Comparison of ENCODE assay signal across 19 mouse cellular contexts in genomic region chr7:132199686-132200085, GRCm38 (mm10). TPM values are rescaled to one million over a fixed set of nuclear protein-coding genes. Genes with fewer than 3 reads are reported as not detected.
DNase-seq lines count a peak whose midpoint lies in the region; ATAC-seq lines count a peak whose summit lies in the region.
"Had no signal": no experiment of that assay in that cellular context is flagged by ENCODE, and none has a peak within 500 bp of the region (broad histone marks: within the 10 kb centered on the region; RNA-seq: fewer than 3 reads in every experiment).

No protein-coding gene starts in this region.

- H3K4me3 ChIP-seq in midbrain, embryonic 10.5 days, result no peak overlapping the region
- H3K4me3 ChIP-seq in midbrain, embryonic 14.5 days (replicated peaks; ENCODE audit: low read depth, low read length), result no peak overlapping the region
- H3K4me3 ChIP-seq: embryonic facial prominence, embryonic 10.5 days; embryonic facial prominence, embryonic 12.5 days; forebrain, embryonic 13.5 days; forebrain, embryonic 15.5 days had no signal

- H3K9ac ChIP-seq in midbrain, embryonic 14.5 days (replicated peaks; ENCODE audit: low read length), result no peak overlapping the region
- H3K9ac ChIP-seq: embryonic facial prominence, embryonic 12.5 days; forebrain, embryonic 13.5 days; forebrain, embryonic 15.5 days; forebrain, postnatal 0 days had no signal

- H3K27me3 ChIP-seq in midbrain, embryonic 10.5 days (ENCODE audit: low read depth, poor library complexity, severe bottlenecking), result no peaks in the 10 kb centered on the region
- H3K27me3 ChIP-seq in midbrain, embryonic 14.5 days (ENCODE audit: control insufficient read depth, insufficient read depth, low read length), result no peaks in the 10 kb centered on the region
- H3K27me3 ChIP-seq: embryonic facial prominence, embryonic 12.5 days; forebrain, embryonic 13.5 days; forebrain, embryonic 15.5 days had no signal

- no peak for ATAC-seq in midbrain, embryonic 14.5 days (ENCODE audit: low FRiP score, low TSS enrichment)
- ATAC-seq: forebrain, embryonic 13.5 days; forebrain, embryonic 15.5 days; forebrain, postnatal 0 days had no signal

- no peaks in the 10 kb centered on the region for H3K36me3 ChIP-seq in midbrain, embryonic 10.5 days
- H3K36me3 ChIP-seq in midbrain, embryonic 14.5 days (ENCODE audit: control insufficient read depth, insufficient read depth, low read length), result no peaks in the 10 kb centered on the region
- H3K36me3 ChIP-seq: embryonic facial prominence, embryonic 10.5 days; embryonic facial prominence, embryonic 12.5 days; forebrain, embryonic 15.5 days had no signal

- 41% methylated on average over 6 of the region's 6 CpGs for WGBS in midbrain, embryonic 10.5 days
- WGBS in midbrain, embryonic 14.5 days, result 22% methylated on average over 6 of the region's 6 CpGs

- H3K27ac ChIP-seq in midbrain, embryonic 10.5 days (replicated peaks), result peak overlapping the region; percentile 23
- H3K27ac ChIP-seq in midbrain, embryonic 14.5 days (replicated peaks; ENCODE audit: low read depth, low read length), result no peak overlapping the region
- H3K27ac ChIP-seq: embryonic facial prominence, embryonic 10.5 days; embryonic facial prominence, embryonic 12.5 days; forebrain, embryonic 13.5 days; forebrain, embryonic 15.5 days had no signal

- H3K4me2 ChIP-seq in midbrain, embryonic 14.5 days (ENCODE audit: low read length), result no peak overlapping the region
- H3K4me2 ChIP-seq: embryonic facial prominence, embryonic 12.5 days; forebrain, embryonic 13.5 days; forebrain, embryonic 15.5 days had no signal

- peak; percentile 53 for DNase-seq in adrenal gland, adult 2 months
- DNase-seq in adrenal gland, postnatal 4 days (ENCODE audit: low spot score in 2 of 2), result no peak
- DNase-seq in midbrain, embryonic 10.5 days (ENCODE audit: low spot score), result no peak
- no peak for DNase-seq in midbrain, embryonic 14.5 days
- DNase-seq in adrenal gland, postnatal 10 days, result peak; percentile 9
- DNase-seq in adrenal gland, postnatal 36 days, result peak; percentile 23 to 26
- no peak for DNase-seq in cerebellum, postnatal 10 days
- DNase-seq: cerebellum, adult 11 months; cerebellum, adult 18-20 months; cerebellum, adult 8-10 months; cerebellum, adult 9-11 months; cerebellum, postnatal 25 days; forebrain, postnatal 0 days had no signal

- peaks cover 32% of the 10 kb centered on the region for H3K4me1 ChIP-seq in midbrain, embryonic 10.5 days
- 0 out of 2 replicates have a peak, but pooled peaks cover 5% of the 10 kb centered on the region for H3K4me1 ChIP-seq in midbrain, embryonic 14.5 days (ENCODE audit: control insufficient read depth, insufficient read depth, low read length)

- H3K9me3 ChIP-seq in midbrain, embryonic 10.5 days (replicated peaks), result no peaks in the 10 kb centered on the region
- no peaks in the 10 kb centered on the region for H3K9me3 ChIP-seq in midbrain, embryonic 14.5 days (ENCODE audit: control insufficient read depth, low read length)
- H3K9me3 ChIP-seq: embryonic facial prominence, embryonic 10.5 days; embryonic facial prominence, embryonic 12.5 days; forebrain, embryonic 13.5 days; forebrain, embryonic 15.5 days had no signal

RNA-seq across cellular contexts. Expression of gene Cpxm2, which starts 45.1 kb away (rescaled TPM):
- total RNA-seq in adrenal gland, adult 2 months (2021), result 10 to 100 TPM; 15.0 to 27.5 TPM
- 9.9 and 11.6 TPM in 2 replicates for polyA plus RNA-seq in adrenal gland, adult 2 months (2012; rRNA removed)
- total RNA-seq in adrenal gland, postnatal 4 days (2021), result 1 to 10 TPM; 1.7 to 1.8 TPM
- 0.93 and 0.94 TPM in 2 replicates for polyA plus RNA-seq in midbrain, embryonic 10.5 days (2016; fragmentation: Nextera tagmentation; extraction: Ambion mirVana)
- polyA plus RNA-seq in midbrain, embryonic 14.5 days (2014; fragmentation: Nextera tagmentation; extraction: Ambion mirVana), result 1.1 and 1.3 TPM in 2 replicates
- 1 to 10 TPM; 2.8 to 3.2 TPM for total RNA-seq in adrenal gland, postnatal 10 days (2021)
- total RNA-seq in adrenal gland, postnatal 36 days (2021), result 10 to 100 TPM; 14.3 to 17.2 TPM
- total RNA-seq: MEL had no signal
- polyA plus RNA-seq: C2C12 had no signal

Comparison
In these comparisons a context has a peak if more than half of its experiments do, and no peak if none do; other contexts are left out.
1. DNase-seq: peak in adrenal gland, adult 2 months (single experiment), adrenal gland, postnatal 10 days (single experiment) and adrenal gland, postnatal 36 days (2 of 2); none in adrenal gland, postnatal 4 days (0 of 2), midbrain, embryonic 10.5 days (single experiment), midbrain, embryonic 14.5 days (single experiment) and cerebellum, postnatal 10 days (0 of 2).